Mouse (Mus musculus): ENCODE results near the gene Magi2. TPM values are rescaled to one million over a fixed set of nuclear protein-coding genes. Genes with fewer than 3 reads are reported as not detected.

Magi2 gene
- polyA plus RNA-seq, 1 experiment from 2014 or later, result 3.0 TPM

GRCm38 (mm10) chr5:20227912-20228762 is 1001.3 kb downstream of the Magi2 start:
- ATAC-seq (replicated peaks; ENCODE audit: insufficient number of reproducible peaks, low FRiP score, low TSS enrichment, low read depth), result no peak
- H3K27me3 ChIP-seq (ENCODE audit: control insufficient read depth, insufficient read depth, low read length), result no peaks in the 10 kb centered on the region
- no peaks in the 10 kb centered on the region for H3K9me3 ChIP-seq (replicated peaks; ENCODE audit: control insufficient read depth, low read length)
- no peak for DNase-seq (ENCODE audit: low spot score)
- H3K4me3 ChIP-seq (ENCODE audit: low read depth, low read length), result no peak overlapping the region
- no peaks in the 10 kb centered on the region for H3K36me3 ChIP-seq (replicated peaks; ENCODE audit: control insufficient read depth, insufficient read depth, low read depth, low read length)
- H3K4me1 ChIP-seq (ENCODE audit: control insufficient read depth, insufficient read depth, low read length), result no peaks in the 10 kb centered on the region
- no peak overlapping the region for H3K4me2 ChIP-seq (ENCODE audit: low read depth, low read length)
- no peak overlapping the region for H3K9ac ChIP-seq (replicated peaks; ENCODE audit: low read length)
- 81% methylated on average over 16 of the region's 16 CpGs for WGBS
- H3K27ac ChIP-seq (replicated peaks; ENCODE audit: low read depth, low read length), result no peak overlapping the region

- ATAC-seq (replicated peaks; ENCODE audit: insufficient number of reproducible peaks, low FRiP score, low TSS enrichment, low read depth) (no peak), DNase-seq (ENCODE audit: low spot score) (no peak)
- no peak overlapping the region for H3K4me3 ChIP-seq (ENCODE audit: low read depth, low read length)
- no peaks in the 10 kb centered on the region for H3K4me1 ChIP-seq (ENCODE audit: control insufficient read depth, insufficient read depth, low read length)
- no peak overlapping the region for H3K9ac ChIP-seq (replicated peaks; ENCODE audit: low read length)
- H3K4me2 ChIP-seq (ENCODE audit: low read depth, low read length), result no peak overlapping the region
- WGBS, result 71% methylated on average over 3 of the region's 3 CpGs
- no peaks in the 10 kb centered on the region for H3K27me3 ChIP-seq (ENCODE audit: control insufficient read depth, insufficient read depth, low read length)
- no peak overlapping the region for H3K27ac ChIP-seq (replicated peaks; ENCODE audit: low read depth, low read length)
- H3K36me3 ChIP-seq (replicated peaks; ENCODE audit: control insufficient read depth, insufficient read depth, low read depth, low read length), result no peaks in the 10 kb centered on the region
- no peaks in the 10 kb centered on the region for H3K9me3 ChIP-seq (replicated peaks; ENCODE audit: control insufficient read depth, low read length)
Observed at GRCm38 (mm10) chr5:20231908-20232307, 1005.1 kb downstream of the Magi2 start.

GRCm38 (mm10) chr5:20241523-20241922 is 1014.7 kb downstream of the Magi2 start:
- DNase-seq (ENCODE audit: low spot score) (no peak), ATAC-seq (replicated peaks; ENCODE audit: insufficient number of reproducible peaks, low FRiP score, low TSS enrichment, low read depth) (no peak)
- Histone ChIP-seq H3K9ac (replicated peaks; ENCODE audit: low read length) (no peak overlapping the region), H3K9me3 (replicated peaks; ENCODE audit: control insufficient read depth, low read length) (no peaks in the 10 kb centered on the region), H3K27me3 (ENCODE audit: control insufficient read depth, insufficient read depth, low read length) (no peaks in the 10 kb centered on the region), H3K4me3 (ENCODE audit: low read depth, low read length) (no peak overlapping the region), H3K4me1 (ENCODE audit: control insufficient read depth, insufficient read depth, low read length) (no peaks in the 10 kb centered on the region), H3K4me2 (ENCODE audit: low read depth, low read length) (no peak overlapping the region), H3K36me3 (replicated peaks; ENCODE audit: control insufficient read depth, insufficient read depth, low read depth, low read length) (no peaks in the 10 kb centered on the region), H3K27ac (replicated peaks; ENCODE audit: low read depth, low read length) (no peak overlapping the region)
- WGBS, result 66% methylated on average over 2 of the region's 2 CpGs

- no peak for ATAC-seq (replicated peaks; ENCODE audit: insufficient number of reproducible peaks, low FRiP score, low TSS enrichment, low read depth)
- H3K4me3 ChIP-seq (ENCODE audit: low read depth, low read length), result no peak overlapping the region
- no peaks in the 10 kb centered on the region for H3K27me3 ChIP-seq (ENCODE audit: control insufficient read depth, insufficient read depth, low read length)
- no peaks in the 10 kb centered on the region for H3K36me3 ChIP-seq (replicated peaks; ENCODE audit: control insufficient read depth, insufficient read depth, low read depth, low read length)
- no peak overlapping the region for H3K27ac ChIP-seq (replicated peaks; ENCODE audit: low read depth, low read length)
- no peaks in the 10 kb centered on the region for H3K9me3 ChIP-seq (replicated peaks; ENCODE audit: control insufficient read depth, low read length)
- H3K9ac ChIP-seq (replicated peaks; ENCODE audit: low read length), result no peak overlapping the region
- no peak for DNase-seq (ENCODE audit: low spot score)
- H3K4me2 ChIP-seq (ENCODE audit: low read depth, low read length), result no peak overlapping the region
- no peaks in the 10 kb centered on the region for H3K4me1 ChIP-seq (ENCODE audit: control insufficient read depth, insufficient read depth, low read length)
Observed at GRCm38 (mm10) chr5:20242496-20242895, 1015.7 kb downstream of the Magi2 start.

- DNase-seq (ENCODE audit: low spot score) (no peak), ATAC-seq (replicated peaks; ENCODE audit: insufficient number of reproducible peaks, low FRiP score, low TSS enrichment, low read depth) (no peak)
- H3K4me2 ChIP-seq (ENCODE audit: low read depth, low read length), result no peak overlapping the region
- no peaks in the 10 kb centered on the region for H3K9me3 ChIP-seq (replicated peaks; ENCODE audit: control insufficient read depth, low read length)
- no peak overlapping the region for H3K27ac ChIP-seq (replicated peaks; ENCODE audit: low read depth, low read length)
- no peak overlapping the region for H3K4me3 ChIP-seq (ENCODE audit: low read depth, low read length)
- no peaks in the 10 kb centered on the region for H3K27me3 ChIP-seq (ENCODE audit: control insufficient read depth, insufficient read depth, low read length)
- H3K9ac ChIP-seq (replicated peaks; ENCODE audit: low read length), result no peak overlapping the region
- WGBS, result 87% methylated on average over 6 of the region's 6 CpGs
- no peaks in the 10 kb centered on the region for H3K4me1 ChIP-seq (ENCODE audit: control insufficient read depth, insufficient read depth, low read length)
- no peaks in the 10 kb centered on the region for H3K36me3 ChIP-seq (replicated peaks; ENCODE audit: control insufficient read depth, insufficient read depth, low read depth, low read length)
Observed at GRCm38 (mm10) chr5:20249382-20249781, 1022.5 kb downstream of the Magi2 start.

GRCm38 (mm10) chr5:20251541-20251940 is 1024.7 kb downstream of the Magi2 start:
- Histone ChIP-seq H3K4me2 (ENCODE audit: low read depth, low read length) (no peak overlapping the region), H3K36me3 (replicated peaks; ENCODE audit: control insufficient read depth, insufficient read depth, low read depth, low read length) (no peaks in the 10 kb centered on the region), H3K9me3 (replicated peaks; ENCODE audit: control insufficient read depth, low read length) (no peaks in the 10 kb centered on the region), H3K4me3 (ENCODE audit: low read depth, low read length) (no peak overlapping the region), H3K27ac (replicated peaks; ENCODE audit: low read depth, low read length) (no peak overlapping the region), H3K9ac (replicated peaks; ENCODE audit: low read length) (no peak overlapping the region), H3K4me1 (ENCODE audit: control insufficient read depth, insufficient read depth, low read length) (no peaks in the 10 kb centered on the region), H3K27me3 (ENCODE audit: control insufficient read depth, insufficient read depth, low read length) (no peaks in the 10 kb centered on the region)
- ATAC-seq (replicated peaks; ENCODE audit: insufficient number of reproducible peaks, low FRiP score, low TSS enrichment, low read depth), result no peak
- 89% methylated on average over 6 of the region's 6 CpGs for WGBS
- DNase-seq (ENCODE audit: low spot score), result no peak

GRCm38 (mm10) chr5:20256150-20256868 is 1029.5 kb downstream of the Magi2 start:
- 83% methylated on average over 3 of the region's 3 CpGs for WGBS
- H3K4me3 ChIP-seq (ENCODE audit: low read depth, low read length), result no peak overlapping the region
- no peak overlapping the region for H3K27ac ChIP-seq (replicated peaks; ENCODE audit: low read depth, low read length)
- no peaks in the 10 kb centered on the region for H3K36me3 ChIP-seq (replicated peaks; ENCODE audit: control insufficient read depth, insufficient read depth, low read depth, low read length)
- H3K4me2 ChIP-seq (ENCODE audit: low read depth, low read length), result no peak overlapping the region
- ATAC-seq (replicated peaks; ENCODE audit: insufficient number of reproducible peaks, low FRiP score, low TSS enrichment, low read depth) (no peak), DNase-seq (ENCODE audit: low spot score) (no peak)
- no peak overlapping the region for H3K9ac ChIP-seq (replicated peaks; ENCODE audit: low read length)
- no peaks in the 10 kb centered on the region for H3K4me1 ChIP-seq (ENCODE audit: control insufficient read depth, insufficient read depth, low read length)
- H3K9me3 ChIP-seq (replicated peaks; ENCODE audit: control insufficient read depth, low read length), result no peaks in the 10 kb centered on the region
- no peaks in the 10 kb centered on the region for H3K27me3 ChIP-seq (ENCODE audit: control insufficient read depth, insufficient read depth, low read length)

- Histone ChIP-seq H3K4me2 (ENCODE audit: low read depth, low read length) (no peak overlapping the region), H3K27ac (replicated peaks; ENCODE audit: low read depth, low read length) (no peak overlapping the region), H3K36me3 (replicated peaks; ENCODE audit: control insufficient read depth, insufficient read depth, low read depth, low read length) (no peaks in the 10 kb centered on the region), H3K4me3 (ENCODE audit: low read depth, low read length) (no peak overlapping the region), H3K9ac (replicated peaks; ENCODE audit: low read length) (no peak overlapping the region), H3K9me3 (replicated peaks; ENCODE audit: control insufficient read depth, low read length) (no peaks in the 10 kb centered on the region), H3K27me3 (ENCODE audit: control insufficient read depth, insufficient read depth, low read length) (no peaks in the 10 kb centered on the region), H3K4me1 (ENCODE audit: control insufficient read depth, insufficient read depth, low read length) (no peaks in the 10 kb centered on the region)
- ATAC-seq (replicated peaks; ENCODE audit: insufficient number of reproducible peaks, low FRiP score, low TSS enrichment, low read depth), result no peak
- 57% methylated on average over 2 of the region's 2 CpGs for WGBS
- DNase-seq (ENCODE audit: low spot score), result no peak
Observed at GRCm38 (mm10) chr5:20256933-20257332, 1030.1 kb downstream of the Magi2 start.
